Mouse (Mus musculus) lung, postnatal 25 days (tissue): Measurements from ENCODE around the gene Slc18a3.
A peak's percentile ranks its signal among the peaks of the same experiment; 100 is the strongest.

Experiments
- DNase-seq: peaks from one replicate; pipeline ENCODE4 v3.0.0; 2022; ENCODE audit warnings: low spot score

Gene Slc18a3

GRCm38 (mm10) chr14:32464601-32465505 lies at the start of gene Slc18a3:
Gene Slc18a3, minus strand, starts transcription at chr14:32464850.
- DNase-seq: no peak

- DNase-seq: peak; percentile 93
Measured at GRCm38 (mm10) chr14:32513336-32514032, 48.8 kb upstream of the Slc18a3 start, which contains the start of gene Ercc6. Gene Ercc6, plus strand, starts transcription at chr14:32513521.

- no peak for DNase-seq
Measured at GRCm38 (mm10) chr14:32512912-32513311, 48.3 kb upstream of the Slc18a3 start.

- DNase-seq: no peak
Measured at GRCm38 (mm10) chr14:32509443-32509961, 44.9 kb upstream of the Slc18a3 start.

- no peak for DNase-seq
Measured at GRCm38 (mm10) chr14:32508105-32508835, 43.6 kb upstream of the Slc18a3 start.

- DNase-seq: no peak
Measured at GRCm38 (mm10) chr14:32507216-32507615, 42.6 kb upstream of the Slc18a3 start.

GRCm38 (mm10) chr14:32506329-32506728 lies 41.7 kb upstream of the Slc18a3 start:
- DNase-seq: no peak

- DNase-seq: no peak
Measured at GRCm38 (mm10) chr14:32503897-32504296, 39.2 kb upstream of the Slc18a3 start.

GRCm38 (mm10) chr14:32502764-32503688 lies 38.4 kb upstream of the Slc18a3 start:
- no peak for DNase-seq

GRCm38 (mm10) chr14:32501303-32501702 lies 36.7 kb upstream of the Slc18a3 start:
- no peak for DNase-seq

- DNase-seq: no peak
Measured at GRCm38 (mm10) chr14:32496115-32496850, 31.6 kb upstream of the Slc18a3 start.

- no peak for DNase-seq
Measured at GRCm38 (mm10) chr14:32492521-32492920, 27.9 kb upstream of the Slc18a3 start.

- peak; percentile 4 for DNase-seq
Measured at GRCm38 (mm10) chr14:32482061-32482460, 17.4 kb upstream of the Slc18a3 start.

GRCm38 (mm10) chr14:32477581-32477980 lies 12.9 kb upstream of the Slc18a3 start:
- DNase-seq: no peak

GRCm38 (mm10) chr14:32476559-32476958 lies 11.9 kb upstream of the Slc18a3 start:
- no peak for DNase-seq

GRCm38 (mm10) chr14:32472996-32473395 lies 8.3 kb upstream of the Slc18a3 start:
- peak; percentile 20 for DNase-seq

GRCm38 (mm10) chr14:32467606-32468005 lies 3.0 kb upstream of the Slc18a3 start:
- DNase-seq: no peak

GRCm38 (mm10) chr14:32465889-32466288 lies 1.2 kb upstream of the Slc18a3 start, which contains the start of gene Chat:
Gene Chat, minus strand, starts transcription at chr14:32465989.
- DNase-seq: no peak

GRCm38 (mm10) chr14:32465506-32465870 lies 838 bp upstream of the Slc18a3 start:
- DNase-seq: no peak
